ENCODE assay signal across 7 mouse cellular contexts in genomic region chrX:48594099-48594760, GRCm38 (mm10). TPM values are rescaled to one million over a fixed set of nuclear protein-coding genes. Genes with fewer than 3 reads are reported as not detected.
DNase-seq lines count a peak whose midpoint lies in the region; ATAC-seq and TF ChIP-seq lines count a peak whose summit lies in the region.

Gene Zfp280c (minus strand): TSS chrX:48594504.

- no peaks in the 10 kb centered on the region for H3K4me1 ChIP-seq in embryonic facial prominence, embryonic 11.5 days (ENCODE audit: control insufficient read depth, insufficient read depth, low read length)
- H3K4me1 ChIP-seq in limb, embryonic 12.5 days (replicated peaks) = 0 out of 2 replicates have a peak, but pooled peaks cover 4% of the 10 kb centered on the region
- peaks cover 5% of the 10 kb centered on the region; the same call in 1 of the 2 replicates for H3K4me1 ChIP-seq in midbrain, embryonic 15.5 days
- no peaks in the 10 kb centered on the region for H3K4me1 ChIP-seq in spleen, adult 2 months (ENCODE audit: control insufficient read depth, insufficient read depth, insufficient read length)

- TF ChIP-seq POLR2A in spleen, adult 2 months (IDR thresholded peaks at IDR 0.05; ENCODE audit: low read depth, low read length) = peak; percentile 35; the same call in 1 of the 2 replicates

- peak within 1 kb of the TSS; percentile 41 for H3K4me2 ChIP-seq in embryonic facial prominence, embryonic 11.5 days (ENCODE audit: low read depth, low read length)
- peak within 1 kb of the TSS; percentile 51 for H3K4me2 ChIP-seq in limb, embryonic 12.5 days
- H3K4me2 ChIP-seq in midbrain, embryonic 15.5 days = peak within 1 kb of the TSS; percentile 50

- no peaks in the 10 kb centered on the region for H3K9me3 ChIP-seq in embryonic facial prominence, embryonic 11.5 days (replicated peaks; ENCODE audit: control insufficient read depth, low read length)
- H3K9me3 ChIP-seq in limb, embryonic 12.5 days = no peaks in the 10 kb centered on the region
- no peaks in the 10 kb centered on the region for H3K9me3 ChIP-seq in midbrain, embryonic 15.5 days

- H3K27me3 ChIP-seq in embryonic facial prominence, embryonic 11.5 days (ENCODE audit: control insufficient read depth, insufficient read depth, low read length) = no peaks in the 10 kb centered on the region
- no peaks in the 10 kb centered on the region for H3K27me3 ChIP-seq in limb, embryonic 12.5 days
- no peaks in the 10 kb centered on the region for H3K27me3 ChIP-seq in midbrain, embryonic 15.5 days (replicated peaks)
- no peaks in the 10 kb centered on the region for H3K27me3 ChIP-seq in spleen, adult 2 months (ENCODE audit: control insufficient read depth, insufficient read depth, low read length)

- H3K9ac ChIP-seq in embryonic facial prominence, embryonic 11.5 days (replicated peaks; ENCODE audit: low read length) = peak within 1 kb of the TSS; percentile 74
- H3K9ac ChIP-seq in limb, embryonic 12.5 days (replicated peaks) = peak within 1 kb of the TSS; percentile 71
- H3K9ac ChIP-seq in midbrain, embryonic 15.5 days = peak within 1 kb of the TSS; percentile 73

- TF ChIP-seq CTCF in spleen, adult 2 months (IDR thresholded peaks at IDR 0.05; ENCODE audit: extremely low read depth, insufficient read depth, insufficient read length, insufficient replicate concordance) = no peak

- peak; percentile 88 for ATAC-seq in embryonic facial prominence, embryonic 11.5 days (replicated peaks; ENCODE audit: insufficient number of reproducible peaks, low FRiP score, low TSS enrichment, low read depth)
- ATAC-seq in granulocyte monocyte progenitor cell, adult 5-6 weeks (replicated peaks; ENCODE audit: poor library complexity, severe bottlenecking) = peak; percentile 99
- ATAC-seq in limb, embryonic 12.5 days (ENCODE audit: insufficient number of reproducible peaks, insufficient read depth, low FRiP score, low TSS enrichment, low read depth) = peak; percentile 91
- ATAC-seq in midbrain, embryonic 15.5 days (replicated peaks) = peak; percentile 96

- peak within 1 kb of the TSS; percentile 64 for H3K4me3 ChIP-seq in embryonic facial prominence, embryonic 11.5 days (ENCODE audit: low read depth, low read length)
- H3K4me3 ChIP-seq in limb, embryonic 12.5 days (replicated peaks) = peak within 1 kb of the TSS; percentile 62
- H3K4me3 ChIP-seq in midbrain, embryonic 15.5 days = peak within 1 kb of the TSS; percentile 72
- peak within 1 kb of the TSS; percentile 68 for H3K4me3 ChIP-seq in spleen, adult 2 months (ENCODE audit: extremely low read depth, insufficient read depth, insufficient read length)

- peak within 1 kb of the TSS; percentile 72 for H3K27ac ChIP-seq in embryonic facial prominence, embryonic 11.5 days (replicated peaks; ENCODE audit: low read depth, low read length)
- H3K27ac ChIP-seq in limb, embryonic 12.5 days = peak within 1 kb of the TSS; percentile 84
- peak within 1 kb of the TSS; percentile 90 for H3K27ac ChIP-seq in midbrain, embryonic 15.5 days
- H3K27ac ChIP-seq in spleen, adult 2 months (ENCODE audit: insufficient read depth, low read length) = peak within 1 kb of the TSS; percentile 61

- whole genome bisulfite sequencing in embryonic facial prominence, embryonic 11.5 days = 17% methylated on average over 44 of the region's 45 CpGs
- 19% methylated on average over 44 of the region's 45 CpGs for WGBS in limb, embryonic 12.5 days
- 25% methylated on average over 44 of the region's 45 CpGs for WGBS in midbrain, embryonic 15.5 days
- WGBS in spleen, adult 2 months = 25% methylated on average over 45 of the region's 45 CpGs

- DNase-seq in adrenal gland, postnatal 14 days = peak; percentile 81
- peak; percentile 71 for DNase-seq in embryonic facial prominence, embryonic 11.5 days (ENCODE audit: low spot score)
- DNase-seq in kidney, adult 18-20 months = peak; percentile 73
- peak; percentile 33 to 63 for DNase-seq in spleen, adult 2 months (ENCODE audit: low read depth in 1 of 2, low spot score in 2 of 2)

- H3K36me3 ChIP-seq in embryonic facial prominence, embryonic 11.5 days (replicated peaks; ENCODE audit: control insufficient read depth, insufficient read depth, low read depth, low read length) = no peaks in the 10 kb centered on the region
- H3K36me3 ChIP-seq in limb, embryonic 12.5 days = peaks cover 13% of the 10 kb centered on the region; the same call in 1 of the 2 replicates
- 0 out of 2 replicates have a peak, but pooled peaks cover 5% of the 10 kb centered on the region for H3K36me3 ChIP-seq in midbrain, embryonic 15.5 days (replicated peaks)
- H3K36me3 ChIP-seq in spleen, adult 2 months (ENCODE audit: control insufficient read depth, insufficient read depth, low read length) = peaks cover 2% of the 10 kb centered on the region; the same call in 1 of the 2 replicates

RNA-seq across cellular contexts. Expression of gene Zfp280c, which starts in this region (rescaled TPM):
- 11.5 and 18.2 TPM in 2 replicates for total RNA-seq in adrenal gland, postnatal 14 days (2021)
- 21.6 and 25.2 TPM in 2 replicates for polyA plus RNA-seq in embryonic facial prominence, embryonic 11.5 days (2014; fragmentation: Nextera tagmentation; extraction: Ambion mirVana)
- 46.8 and 49.0 TPM in 2 replicates for total RNA-seq in granulocyte monocyte progenitor cell, adult 5-6 weeks (2014; fragmentation: Nextera tagmentation)
- total RNA-seq in granulocyte monocyte progenitor cell, adult 5-6 weeks (2017) = 27.5 and 42.4 TPM in 2 replicates
- 19.6 and 19.7 TPM in 2 replicates for polyA plus RNA-seq in limb, embryonic 12.5 days (2016; fragmentation: Nextera tagmentation; extraction: Ambion mirVana)
- polyA plus RNA-seq in midbrain, embryonic 15.5 days (2015; fragmentation: Nextera tagmentation; extraction: Ambion mirVana) = 9.2 and 9.3 TPM in 2 replicates
- 2.2 and 2.5 TPM in 2 replicates for polyA plus RNA-seq in spleen, adult 2 months (2012; rRNA removed)

Comparison
In these comparisons a context has a peak if more than half of its experiments do, and no peak if none do; other contexts are left out.
1. Peak in every context shown above with its lines: DNase-seq, ATAC-seq, H3K4me3 ChIP-seq and H3K27ac ChIP-seq.